Comparison of ENCODE assay signal across 8 mouse cellular contexts in the genomic region with DNA sequence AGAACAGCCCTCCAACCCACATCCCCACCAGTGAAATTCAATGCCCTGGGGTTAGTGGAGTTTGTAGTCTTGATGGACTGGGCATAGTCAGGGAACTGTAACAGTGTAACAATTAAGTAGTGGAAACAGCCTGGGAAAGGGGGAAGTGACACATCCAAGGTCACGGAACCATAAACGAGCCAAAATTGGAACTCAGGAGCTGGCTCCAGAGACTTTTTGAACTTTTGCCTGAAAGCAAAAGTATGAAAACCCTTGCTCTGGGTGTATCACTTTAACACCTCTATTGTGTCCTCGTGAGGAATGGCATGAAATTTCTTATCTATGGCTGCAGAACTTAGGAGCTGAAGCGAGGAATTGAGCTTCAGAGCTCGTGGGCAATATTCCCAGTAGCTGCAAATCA. TPM values are rescaled to one million over a fixed set of nuclear protein-coding genes. Genes with fewer than 3 reads are reported as not detected.
A peak's percentile ranks its signal among the peaks of the same experiment; 100 is the strongest.
DNase-seq lines count a peak whose midpoint lies in the region; ATAC-seq and TF ChIP-seq lines count a peak whose summit lies in the region.

No protein-coding gene starts in this region.

- no peak overlapping the region for H3K27ac ChIP-seq in heart, embryonic 10.5 days
- H3K27ac ChIP-seq in forebrain, embryonic 14.5 days (ENCODE audit: low read depth, low read length), result no peak overlapping the region
- peak overlapping the region; percentile 89 for H3K27ac ChIP-seq in liver, embryonic 16.5 days (ENCODE audit: low read length)

- H3K36me3 ChIP-seq in heart, embryonic 10.5 days, result no peaks in the 10 kb centered on the region
- peaks cover 7% of the 10 kb centered on the region; the same call in 1 of the 2 replicates for H3K36me3 ChIP-seq in E14TG2a.4 (ENCODE audit: insufficient read depth, low read length)
- H3K36me3 ChIP-seq in forebrain, embryonic 14.5 days (ENCODE audit: control insufficient read depth, insufficient read depth, low read length), result no peaks in the 10 kb centered on the region
- no peaks in the 10 kb centered on the region for H3K36me3 ChIP-seq in liver, embryonic 16.5 days (ENCODE audit: control insufficient read depth, insufficient read depth)

- H3K27me3 ChIP-seq in heart, embryonic 10.5 days (ENCODE audit: insufficient read depth, poor library complexity, severe bottlenecking), result no peaks in the 10 kb centered on the region
- no peaks in the 10 kb centered on the region for H3K27me3 ChIP-seq in E14TG2a.4 (ENCODE audit: insufficient read depth, low read length)
- no peaks in the 10 kb centered on the region for H3K27me3 ChIP-seq in forebrain, embryonic 14.5 days (replicated peaks; ENCODE audit: control insufficient read depth, insufficient read depth, low read length)
- H3K27me3 ChIP-seq in liver, embryonic 16.5 days (ENCODE audit: control insufficient read depth, insufficient read depth, low read depth, low read length), result no peaks in the 10 kb centered on the region

- WGBS in heart, embryonic 10.5 days, result 68% methylated on average over 5 of the region's 5 CpGs
- WGBS in forebrain, embryonic 14.5 days, result 86% methylated on average over 5 of the region's 5 CpGs
- 37% methylated on average over 5 of the region's 5 CpGs for WGBS in liver, embryonic 16.5 days (ENCODE audit: insufficient replicate concordance)

- peak overlapping the region; percentile 71 for H3K4me2 ChIP-seq in forebrain, embryonic 14.5 days (ENCODE audit: low read length)
- H3K4me2 ChIP-seq in liver, embryonic 16.5 days (ENCODE audit: low read depth, low read length), result peak overlapping the region; percentile 79

- ATAC-seq in forebrain, embryonic 14.5 days, result no peak
- ATAC-seq in liver, embryonic 16.5 days (ENCODE audit: low read depth), result no peak

- TF ChIP-seq CTCF in E14TG2a.4 (conservative IDR thresholded peaks at IDR 0.05; ENCODE audit: low read length), result no peak

- H3K4me3 ChIP-seq in heart, embryonic 10.5 days, result peak overlapping the region; percentile 86
- H3K4me3 ChIP-seq in E14TG2a.4 (replicated peaks; ENCODE audit: low read length), result peak overlapping the region; percentile 99; the same call in 1 of the 2 replicates
- H3K4me3 ChIP-seq in forebrain, embryonic 14.5 days (ENCODE audit: low read depth, low read length), result peak overlapping the region; percentile 71
- peak overlapping the region; percentile 82 for H3K4me3 ChIP-seq in liver, embryonic 16.5 days (ENCODE audit: low read depth, low read length)

- peaks cover 24% of the 10 kb centered on the region for H3K4me1 ChIP-seq in heart, embryonic 10.5 days
- H3K4me1 ChIP-seq in E14TG2a.4 (replicated peaks; ENCODE audit: low read depth, low read length), result peaks cover 66% of the 10 kb centered on the region
- peaks cover 13% of the 10 kb centered on the region for H3K4me1 ChIP-seq in forebrain, embryonic 14.5 days (ENCODE audit: control insufficient read depth, insufficient read depth, low read length)
- H3K4me1 ChIP-seq in liver, embryonic 16.5 days (ENCODE audit: control insufficient read depth, low read depth, low read length), result peaks cover 51% of the 10 kb centered on the region

- H3K9me3 ChIP-seq in heart, embryonic 10.5 days, result no peaks in the 10 kb centered on the region
- no peaks in the 10 kb centered on the region for H3K9me3 ChIP-seq in E14TG2a.4 (ENCODE audit: low read length)
- H3K9me3 ChIP-seq in forebrain, embryonic 14.5 days (replicated peaks; ENCODE audit: control insufficient read depth, low read length), result no peaks in the 10 kb centered on the region
- H3K9me3 ChIP-seq in liver, embryonic 16.5 days (replicated peaks; ENCODE audit: control insufficient read depth, low read length), result no peaks in the 10 kb centered on the region

- no peak for DNase-seq in heart, embryonic 10.5 days (ENCODE audit: low spot score)
- DNase-seq in heart, adult 9 months (ENCODE audit: low spot score in 2 of 2), result no peak
- DNase-seq in forebrain, embryonic 14.5 days (ENCODE audit: low spot score), result no peak
- DNase-seq in right cerebral cortex, postnatal 36 days (ENCODE audit: low spot score in 2 of 2), result no peak
- no peak for DNase-seq in embryo, embryonic 10 days (ENCODE audit: low spot score)
- no peak for DNase-seq in frontal cortex, postnatal 36 days (ENCODE audit: low spot score in 2 of 2)

- H3K9ac ChIP-seq in forebrain, embryonic 14.5 days (ENCODE audit: low read length), result no peak overlapping the region
- no peak overlapping the region for H3K9ac ChIP-seq in liver, embryonic 16.5 days (ENCODE audit: low read depth, low read length)

RNA-seq across cellular contexts. Expression of a gene that starts 1.6 kb away (rescaled TPM):
- polyA plus RNA-seq in heart, embryonic 10.5 days (2016; fragmentation: Nextera tagmentation; extraction: Ambion mirVana), result 22.3 and 31.1 TPM in 2 replicates
- polyA plus RNA-seq in forebrain, embryonic 14.5 days (2014; fragmentation: Nextera tagmentation; extraction: Ambion mirVana), result 12.6 and 13.8 TPM in 2 replicates
- polyA plus RNA-seq in liver, embryonic 16.5 days (2015; fragmentation: Nextera tagmentation; extraction: Ambion mirVana), result 9.7 and 10.0 TPM in 2 replicates

RNA-seq across cellular contexts. Expression of a gene that starts 17.9 kb away (rescaled TPM):
- polyA plus RNA-seq in heart, embryonic 10.5 days (2016; fragmentation: Nextera tagmentation; extraction: Ambion mirVana), result 38.6 and 51.4 TPM in 2 replicates
- polyA plus RNA-seq in forebrain, embryonic 14.5 days (2014; fragmentation: Nextera tagmentation; extraction: Ambion mirVana), result 88.2 and 96.3 TPM in 2 replicates
- polyA plus RNA-seq in liver, embryonic 16.5 days (2015; fragmentation: Nextera tagmentation; extraction: Ambion mirVana), result 16.1 and 16.6 TPM in 2 replicates

RNA-seq across cellular contexts. Expression of a gene that starts 42.7 kb away (rescaled TPM):
- not detected in 2 replicates for polyA plus RNA-seq in heart, embryonic 10.5 days (2016; fragmentation: Nextera tagmentation; extraction: Ambion mirVana)
- polyA plus RNA-seq in forebrain, embryonic 14.5 days (2014; fragmentation: Nextera tagmentation; extraction: Ambion mirVana), result not detected in 2 replicates
- polyA plus RNA-seq in liver, embryonic 16.5 days (2015; fragmentation: Nextera tagmentation; extraction: Ambion mirVana), result not detected in 2 replicates
